Mouse (Mus musculus) spleen, adult 2 months (tissue): ENCODE data around the gene Parn. TPM values are rescaled to one million over a fixed set of nuclear protein-coding genes. Genes with fewer than 3 reads are reported as not detected.

Experiments
- DNase-seq, 2 experiments: peaks; one replicate each; pipeline versions ENCODE4 v3.0.0 to v3.0.0-alpha.2; 2012 to 2021; ENCODE audit warnings: low spot score in 2 of 2, low read depth in 1 of 2
- H3K27ac ChIP-seq: fragments of 200-500 bp; 2 replicates; pipeline ENCODE4 v1.5.1; 2012; ENCODE audit warnings: low read length, inconsistent platforms; ENCODE audit not compliant: insufficient read depth
- H3K27me3 ChIP-seq: fragments of 200-500 bp; 2 replicates; pipeline ENCODE4 v1.6.1; 2012; ENCODE audit warnings: mild to moderate bottlenecking, moderate library complexity, low read length, inconsistent platforms; ENCODE audit not compliant: control insufficient read depth, insufficient read depth
- H3K36me3 ChIP-seq: fragments of 200-500 bp; 2 replicates; pipeline ENCODE4 v1.6.1; 2012; ENCODE audit warnings: mild to moderate bottlenecking, low read length, inconsistent platforms; ENCODE audit not compliant: control insufficient read depth, insufficient read depth
- H3K4me1 ChIP-seq: fragments of 200-500 bp; 2 replicates; pipeline ENCODE4 v1.6.1; 2011; ENCODE audit warnings: inconsistent platforms; ENCODE audit not compliant: control insufficient read depth, insufficient read depth, insufficient read length
- H3K4me3 ChIP-seq: fragments of 200-500 bp; 2 replicates; pipeline ENCODE4 v1.5.1; 2011; ENCODE audit warnings: mild to moderate bottlenecking, inconsistent platforms; ENCODE audit not compliant: insufficient read depth, insufficient read length; ENCODE audit errors: extremely low read depth
- CTCF ChIP-seq: fragments of 200-500 bp; IDR thresholded peaks from 2 replicates; pipeline ENCODE4 v1.5.1; 2011; ENCODE audit warnings: mild to moderate bottlenecking, inconsistent platforms; ENCODE audit not compliant: insufficient read depth, insufficient read length, insufficient replicate concordance; ENCODE audit errors: extremely low read depth
- POLR2A ChIP-seq: fragments of 200-500 bp; IDR thresholded peaks from 2 replicates; pipeline ENCODE4 v1.6.1; 2011; ENCODE audit warnings: low read depth, low read length, inconsistent platforms
- WGBS: fragments of 180-500 bp; shearing (Covaris S2); methylation state at CpG from one replicate; pipeline ENCODE4 v1.1.7; 2018; 5-methylcytosine and 5-hydroxymethylcytosine counted together
- polyA plus RNA-seq: library from polyadenylated mRNA; depleted of rRNA; stranded (reverse); fragments of >200 nt; gene quantifications from 2 replicates; pipeline ENCODE4 v1.2.3, GENCODE M21; 2012

The Parn gene
- polyA plus RNA-seq, 1 experiment: 9.9 TPM

DNA sequence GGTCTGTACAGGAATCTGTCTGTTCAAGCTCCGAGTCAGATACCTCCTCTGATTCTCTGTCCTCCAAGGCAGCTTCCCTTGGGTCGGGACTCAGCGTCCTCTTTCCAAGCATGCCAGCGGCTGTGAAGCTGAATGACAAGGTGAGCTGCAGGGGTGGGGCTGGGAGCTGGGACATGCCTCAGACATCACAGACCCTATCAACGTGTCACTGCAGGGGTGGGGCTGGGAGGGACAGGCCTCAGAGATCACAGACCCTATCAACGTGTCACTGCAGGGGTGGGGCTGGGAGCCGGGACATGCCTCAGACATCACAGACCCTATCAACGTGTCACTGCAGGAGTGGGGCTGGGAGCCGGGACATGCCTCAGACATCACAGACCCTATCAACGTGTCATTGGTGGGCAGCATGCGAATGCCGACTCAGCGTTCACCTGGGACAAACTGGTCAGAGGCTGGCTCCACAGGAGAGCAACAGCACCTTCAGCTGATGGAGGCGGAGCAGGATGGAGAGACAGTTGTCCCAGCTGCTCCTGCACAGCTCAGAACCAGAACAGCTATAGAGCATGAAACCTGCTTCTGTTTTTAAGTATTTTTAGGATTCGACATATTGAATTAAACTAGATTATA lies 126.7 kb downstream of the Parn start:
- no peaks in the 10 kb centered on the region for H3K4me1 ChIP-seq
- WGBS: 91% methylated on average over 15 of the region's 15 CpGs
- no peak overlapping the region for H3K4me3 ChIP-seq
- TF ChIP-seq CTCF (no peak), POLR2A (no peak)
- no peak overlapping the region for H3K27ac ChIP-seq
- H3K36me3 ChIP-seq: 0 out of 2 replicates have a peak, but pooled peaks cover 3% of the 10 kb centered on the region
- no peaks in the 10 kb centered on the region for H3K27me3 ChIP-seq
- no peak for DNase-seq

DNA sequence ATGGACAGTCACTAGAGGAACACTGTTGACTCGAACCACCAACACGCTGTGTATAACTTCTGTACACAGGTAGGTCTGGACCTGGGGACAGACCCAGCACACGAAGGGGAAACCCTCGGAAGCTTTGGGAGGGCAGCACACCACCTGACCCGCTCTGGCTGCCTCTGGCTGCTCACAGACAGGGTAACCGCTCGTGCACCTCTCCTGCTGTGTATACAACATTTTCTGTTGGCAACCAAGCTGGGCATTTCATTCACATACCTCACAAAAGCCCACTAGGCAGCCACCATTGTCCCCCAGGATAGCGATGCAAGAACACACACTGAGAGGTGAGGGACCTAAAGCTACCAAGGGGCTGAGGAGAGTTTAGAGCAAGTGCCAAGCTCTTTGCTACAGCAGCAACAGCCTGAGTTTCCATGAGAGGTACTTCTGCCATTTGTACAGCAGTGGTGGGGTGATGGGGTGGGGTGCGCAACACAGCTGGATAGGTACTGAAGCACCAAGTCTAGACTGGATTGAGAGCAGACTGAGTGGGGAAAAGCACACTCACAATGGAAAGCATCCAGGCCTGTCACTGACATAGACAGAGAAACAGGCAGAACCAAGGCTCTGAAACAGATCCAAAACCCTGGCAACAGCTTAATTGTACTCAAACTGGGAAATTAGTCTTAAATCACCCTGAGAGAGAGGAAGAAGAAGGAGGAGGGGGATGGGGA lies 128.9 kb downstream of the Parn start:
- no peaks in the 10 kb centered on the region for H3K36me3 ChIP-seq
- TF ChIP-seq POLR2A (no peak), CTCF (no peak)
- H3K4me3 ChIP-seq: no peak overlapping the region
- H3K27me3 ChIP-seq: no peaks in the 10 kb centered on the region
- no peak overlapping the region for H3K27ac ChIP-seq
- DNase-seq: no peak
- 96% methylated on average over 9 of the region's 9 CpGs for WGBS
- no peaks in the 10 kb centered on the region for H3K4me1 ChIP-seq

GRCm38 (mm10) chr16:13538213-13538932 lies 129.6 kb downstream of the Parn start:
- H3K36me3 ChIP-seq: no peaks in the 10 kb centered on the region
- no peak for DNase-seq
- no peak for TF ChIP-seq CTCF
- TF ChIP-seq POLR2A: no peak
- 90% methylated on average over 13 of the region's 13 CpGs for whole genome bisulfite sequencing
- no peak overlapping the region for H3K4me3 ChIP-seq
- no peak overlapping the region for H3K27ac ChIP-seq
- H3K4me1 ChIP-seq: no peaks in the 10 kb centered on the region
- H3K27me3 ChIP-seq: no peaks in the 10 kb centered on the region

GRCm38 (mm10) chr16:13536404-13536803 lies 131.6 kb downstream of the Parn start:
- H3K4me3 ChIP-seq: no peak overlapping the region
- no peaks in the 10 kb centered on the region for H3K4me1 ChIP-seq
- H3K36me3 ChIP-seq: no peaks in the 10 kb centered on the region
- no peaks in the 10 kb centered on the region for H3K27me3 ChIP-seq
- DNase-seq: no peak
- H3K27ac ChIP-seq: no peak overlapping the region
- no peak for TF ChIP-seq CTCF
- TF ChIP-seq POLR2A: no peak
- WGBS: 68% methylated on average over 7 of the region's 7 CpGs

- Histone ChIP-seq H3K27ac (no peak overlapping the region), H3K36me3 (no peaks in the 10 kb centered on the region), H3K27me3 (no peaks in the 10 kb centered on the region), H3K4me3 (no peak overlapping the region), H3K4me1 (no peaks in the 10 kb centered on the region)
- 89% methylated on average over 12 of the region's 12 CpGs for WGBS
- DNase-seq: no peak
- TF ChIP-seq POLR2A (no peak), CTCF (no peak)
Measured at GRCm38 (mm10) chr16:13535856-13536255, 132.1 kb downstream of the Parn start.

DNA sequence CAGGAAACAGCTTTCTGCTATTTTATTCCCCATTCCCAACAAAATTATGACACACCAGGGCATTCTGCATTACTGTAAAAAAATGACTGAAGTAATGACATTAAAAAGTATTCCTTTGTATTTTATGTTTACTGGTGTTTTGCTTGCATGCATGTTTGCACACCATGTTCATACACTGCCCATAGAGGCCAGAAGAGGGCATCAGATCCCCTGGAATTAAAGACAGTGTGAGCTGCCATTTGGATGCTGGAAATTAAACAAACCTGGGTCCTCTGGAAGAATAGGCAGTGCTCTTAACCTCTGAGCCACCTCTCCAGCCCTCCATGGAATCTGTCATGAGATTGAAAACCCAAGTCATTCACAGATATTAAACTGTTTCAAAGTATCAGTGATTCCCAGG lies 135.1 kb downstream of the Parn start:
- Histone ChIP-seq H3K27me3 (no peaks in the 10 kb centered on the region), H3K36me3 (no peaks in the 10 kb centered on the region), H3K27ac (no peak overlapping the region), H3K4me1 (no peaks in the 10 kb centered on the region), H3K4me3 (no peak overlapping the region)
- no peak for TF ChIP-seq CTCF
- no peak for TF ChIP-seq POLR2A
- no peak for DNase-seq

DNA sequence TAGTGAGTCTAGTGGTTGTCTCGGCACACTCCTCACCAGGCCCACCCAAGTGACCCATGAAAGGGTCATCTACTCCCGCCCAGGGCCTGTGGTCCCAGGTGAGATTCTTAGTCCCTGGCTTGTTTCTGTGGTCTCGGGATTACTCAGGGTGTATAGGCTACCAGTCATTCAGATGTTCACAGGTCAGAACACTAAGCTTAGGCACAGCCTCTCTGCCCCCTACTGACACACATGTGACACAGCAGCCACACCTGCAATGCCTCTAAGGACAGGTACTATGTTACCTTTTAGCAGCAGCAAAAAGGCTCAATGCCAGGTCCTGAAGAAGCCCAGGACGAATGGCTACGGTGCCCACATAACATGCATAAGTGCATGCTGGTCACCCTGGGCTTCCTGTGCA lies 136.7 kb downstream of the Parn start:
- no peak for DNase-seq
- no peaks in the 10 kb centered on the region for H3K27me3 ChIP-seq
- H3K4me1 ChIP-seq: no peaks in the 10 kb centered on the region
- no peaks in the 10 kb centered on the region for H3K36me3 ChIP-seq
- no peak overlapping the region for H3K4me3 ChIP-seq
- H3K27ac ChIP-seq: no peak overlapping the region
- no peak for TF ChIP-seq POLR2A
- no peak for TF ChIP-seq CTCF
- 94% methylated on average over 5 of the region's 5 CpGs for WGBS
